ENCODE assay signal across 21 mouse cellular contexts in genomic region chr4:97860791-97861344, GRCm38 (mm10).
DNase-seq lines count a peak whose midpoint lies in the region; ATAC-seq and TF ChIP-seq lines count a peak whose summit lies in the region.
"Had no signal": no experiment of that assay in that cellular context is flagged by ENCODE, and none has a peak within 500 bp of the region (broad histone marks: within the 10 kb centered on the region; RNA-seq: fewer than 3 reads in every experiment).

No protein-coding gene starts in this region.

- WGBS in kidney, embryonic 15.5 days: 81% methylated on average over 8 of the region's 8 CpGs
- WGBS in forebrain, embryonic 16.5 days: 95% methylated on average over 8 of the region's 8 CpGs

- TF ChIP-seq CTCF in gastrocnemius, adult 2 months (IDR thresholded peaks at IDR 0.05): no peak

- intact Hi-C loops in gastrocnemius, adult 2 months (cut with DNase I): no loop called here

- H3K4me1 ChIP-seq in kidney, embryonic 15.5 days: peaks cover 14% of the 10 kb centered on the region; the same call in 1 of the 2 replicates
- H3K4me1 ChIP-seq in forebrain, embryonic 16.5 days (replicated peaks; ENCODE audit: control insufficient read depth, insufficient read depth, low read length): peaks cover 13% of the 10 kb centered on the region

- no peak overlapping the region for H3K9ac ChIP-seq in kidney, embryonic 15.5 days
- H3K9ac ChIP-seq in forebrain, embryonic 16.5 days (replicated peaks; ENCODE audit: low read depth, low read length): no peak overlapping the region
- H3K9ac ChIP-seq: heart, embryonic 15.5 days; liver, embryonic 15.5 days; lung, embryonic 15.5 days; midbrain, embryonic 15.5 days; neural tube, embryonic 12.5 days had no signal

- no peaks in the 10 kb centered on the region for H3K27me3 ChIP-seq in kidney, embryonic 15.5 days
- no peaks in the 10 kb centered on the region for H3K27me3 ChIP-seq in forebrain, embryonic 16.5 days (replicated peaks; ENCODE audit: control insufficient read depth, insufficient read depth, low read length)
- H3K27me3 ChIP-seq: heart, embryonic 15.5 days; liver, embryonic 15.5 days; lung, embryonic 15.5 days; midbrain, embryonic 15.5 days; neural tube, embryonic 12.5 days had no signal

- no peaks in the 10 kb centered on the region for H3K9me3 ChIP-seq in kidney, embryonic 15.5 days (replicated peaks)
- H3K9me3 ChIP-seq in forebrain, embryonic 16.5 days (ENCODE audit: control insufficient read depth, low read length): no peaks in the 10 kb centered on the region
- H3K9me3 ChIP-seq: heart, embryonic 15.5 days; liver, embryonic 15.5 days; lung, embryonic 15.5 days; midbrain, embryonic 15.5 days; neural tube, embryonic 12.5 days had no signal

- no peak for ATAC-seq in kidney, embryonic 15.5 days (replicated peaks; ENCODE audit: low FRiP score)
- ATAC-seq in forebrain, embryonic 16.5 days: no peak
- ATAC-seq: forebrain, embryonic 14.5 days; midbrain, embryonic 15.5 days had no signal

- H3K4me3 ChIP-seq in gastrocnemius, adult 2 months: no peak overlapping the region
- no peak overlapping the region for H3K4me3 ChIP-seq in kidney, embryonic 15.5 days (replicated peaks)
- H3K4me3 ChIP-seq in forebrain, embryonic 16.5 days (replicated peaks; ENCODE audit: low read length): no peak overlapping the region
- H3K4me3 ChIP-seq: heart, embryonic 15.5 days; left cerebral cortex, adult 2 months; liver, embryonic 15.5 days; lung, embryonic 15.5 days; midbrain, embryonic 15.5 days; neural tube, embryonic 12.5 days had no signal

- peak overlapping the region; percentile 85 for H3K27ac ChIP-seq in gastrocnemius, adult 2 months
- peak overlapping the region; percentile 29; the same call in 1 of the 2 replicates for H3K27ac ChIP-seq in kidney, embryonic 15.5 days
- H3K27ac ChIP-seq in forebrain, embryonic 16.5 days (ENCODE audit: low read length): no peak overlapping the region
- H3K27ac ChIP-seq: left cerebral cortex, adult 2 months; liver, embryonic 15.5 days; lung, embryonic 15.5 days; midbrain, embryonic 15.5 days; neural tube, embryonic 12.5 days had no signal

- H3K36me3 ChIP-seq in kidney, embryonic 15.5 days: no peaks in the 10 kb centered on the region
- H3K36me3 ChIP-seq in forebrain, embryonic 16.5 days (ENCODE audit: control insufficient read depth, insufficient read depth): no peaks in the 10 kb centered on the region
- H3K36me3 ChIP-seq: liver, embryonic 15.5 days; lung, embryonic 15.5 days; midbrain, embryonic 15.5 days; neural tube, embryonic 12.5 days had no signal

- no peak for DNase-seq in gastrocnemius, adult 2 months
- DNase-seq in gastrocnemius, postnatal 4 days (ENCODE audit: low spot score in 2 of 2): no peak
- no peak for DNase-seq in kidney, postnatal 36 days
- peak; percentile 62 for DNase-seq in CD4-positive helper T cell, adult 2 months (ENCODE audit: low read depth, low spot score)
- DNase-seq in induced T-regulatory cell, adult 2 months (ENCODE audit: low read depth): peak; percentile 78
- DNase-seq in urinary bladder, postnatal 14 days (ENCODE audit: low spot score): no peak
- DNase-seq: adrenal gland, postnatal 10 days; cerebellum, adult 2 months; gastrocnemius, postnatal 10 days; liver; lung, postnatal 4 days; right cerebral cortex, adult 18-20 months had no signal

- no peak overlapping the region for H3K4me2 ChIP-seq in kidney, embryonic 15.5 days
- H3K4me2 ChIP-seq in forebrain, embryonic 16.5 days (ENCODE audit: low read length): no peak overlapping the region
- H3K4me2 ChIP-seq: heart, embryonic 15.5 days; liver, embryonic 15.5 days; lung, embryonic 15.5 days; midbrain, embryonic 15.5 days; neural tube, embryonic 12.5 days had no signal

Comparison
In these comparisons a context has a peak if more than half of its experiments do, and no peak if none do; other contexts are left out.
1. DNase-seq: peak in CD4-positive helper T cell, adult 2 months (single experiment) and induced T-regulatory cell, adult 2 months (single experiment); none in gastrocnemius, adult 2 months (single experiment), gastrocnemius, postnatal 4 days (0 of 2), kidney, postnatal 36 days (0 of 2) and urinary bladder, postnatal 14 days (single experiment).